In genomic region chr13:12485640-12486039, GRCm38 (mm10) we compare ENCODE assay signal across 15 mouse cellular contexts. TPM values are rescaled to one million over a fixed set of nuclear protein-coding genes. Genes with fewer than 3 reads are reported as not detected.
DNase-seq lines count a peak whose midpoint lies in the region; ATAC-seq and TF ChIP-seq lines count a peak whose summit lies in the region.
"Had no signal": no experiment of that assay in that cellular context is flagged by ENCODE, and none has a peak within 500 bp of the region (broad histone marks: within the 10 kb centered on the region; RNA-seq: fewer than 3 reads in every experiment).

No protein-coding gene starts in this region.

- H3K4me1 ChIP-seq in kidney, embryonic 16.5 days (ENCODE audit: insufficient read depth, low read length) = no peaks in the 10 kb centered on the region
- no peaks in the 10 kb centered on the region for H3K4me1 ChIP-seq in kidney, embryonic 14.5 days (ENCODE audit: control insufficient read depth, insufficient read depth, low read length)
- no peaks in the 10 kb centered on the region for H3K4me1 ChIP-seq in stomach, embryonic 15.5 days
- H3K4me1 ChIP-seq: heart, embryonic 13.5 days; lung, embryonic 15.5 days had no signal

- DNase-seq in brain, embryonic 14.5 days (ENCODE audit: low read depth) = peak; percentile 5
- DNase-seq in forelimb bud, embryonic 11.5 days (ENCODE audit: low read depth, low spot score) = peak; percentile 26
- DNase-seq in embryo, embryonic 10.5 days (ENCODE audit: low spot score) = no peak
- DNase-seq: cerebellum, postnatal 14 days; gastrocnemius, adult 2 months; kidney, postnatal 25 days; retina, postnatal 1 day had no signal

- no peaks in the 10 kb centered on the region for H3K36me3 ChIP-seq in kidney, embryonic 16.5 days (ENCODE audit: insufficient read depth, low read length)
- no peaks in the 10 kb centered on the region for H3K36me3 ChIP-seq in kidney, embryonic 14.5 days (ENCODE audit: control insufficient read depth, insufficient read depth, low read length)
- no peaks in the 10 kb centered on the region for H3K36me3 ChIP-seq in stomach, embryonic 15.5 days
- H3K36me3 ChIP-seq: heart, embryonic 13.5 days; lung, embryonic 15.5 days had no signal

- no peak for TF ChIP-seq POLR2A in brain, embryonic 14.5 days (IDR thresholded peaks at IDR 0.05; ENCODE audit: borderline replicate concordance, extremely low read depth, insufficient read depth, insufficient read length, poor library complexity, severe bottlenecking)

- H3K4me3 ChIP-seq in kidney, embryonic 16.5 days (ENCODE audit: low read length) = no peak overlapping the region
- H3K4me3 ChIP-seq in kidney, embryonic 14.5 days (ENCODE audit: low read length) = no peak overlapping the region
- no peak overlapping the region for H3K4me3 ChIP-seq in stomach, embryonic 15.5 days (replicated peaks)
- H3K4me3 ChIP-seq: erythroblast, embryonic 14.5 days; gastrocnemius, adult 2 months; heart, embryonic 13.5 days; lung, embryonic 15.5 days had no signal

- no peak overlapping the region for H3K27ac ChIP-seq in kidney, embryonic 16.5 days (ENCODE audit: low read length)
- no peak overlapping the region for H3K27ac ChIP-seq in kidney, embryonic 14.5 days (ENCODE audit: low read depth, low read length)
- H3K27ac ChIP-seq in stomach, embryonic 15.5 days = peak overlapping the region; percentile 6; the same call in 1 of the 2 replicates
- H3K27ac ChIP-seq: gastrocnemius, adult 2 months; heart, embryonic 13.5 days; hindbrain, embryonic 14.5 days; lung, embryonic 15.5 days had no signal

- WGBS in kidney, embryonic 16.5 days = 65% methylated on average over 7 of the region's 7 CpGs
- WGBS in kidney, embryonic 14.5 days = 77% methylated on average over 7 of the region's 7 CpGs
- WGBS in stomach, embryonic 15.5 days = 67% methylated on average over 7 of the region's 7 CpGs

- H3K4me2 ChIP-seq in kidney, embryonic 16.5 days (replicated peaks; ENCODE audit: low read depth, low read length) = no peak overlapping the region
- H3K4me2 ChIP-seq in kidney, embryonic 14.5 days (replicated peaks; ENCODE audit: low read depth, low read length) = no peak overlapping the region
- H3K4me2 ChIP-seq in stomach, embryonic 15.5 days = no peak overlapping the region
- H3K4me2 ChIP-seq: heart, embryonic 13.5 days; hindbrain, embryonic 14.5 days; lung, embryonic 15.5 days had no signal

- no peak overlapping the region for H3K9ac ChIP-seq in kidney, embryonic 16.5 days (replicated peaks; ENCODE audit: low read length)
- H3K9ac ChIP-seq in kidney, embryonic 14.5 days (ENCODE audit: low read depth, low read length) = no peak overlapping the region
- no peak overlapping the region for H3K9ac ChIP-seq in stomach, embryonic 15.5 days
- H3K9ac ChIP-seq: heart, embryonic 13.5 days; hindbrain, embryonic 14.5 days; lung, embryonic 15.5 days had no signal

- peak; percentile 49; the same call in 1 of the 2 replicates for ATAC-seq in kidney, embryonic 16.5 days (ENCODE audit: low FRiP score, low TSS enrichment)
- ATAC-seq in kidney, embryonic 14.5 days (ENCODE audit: low FRiP score, low TSS enrichment) = no peak
- peak; percentile 81 for ATAC-seq in stomach, embryonic 15.5 days (ENCODE audit: insufficient read depth, low FRiP score, low read depth)
- ATAC-seq in inflammation-experienced regulatory T-cells, adult 6 months = no peak

- H3K27me3 ChIP-seq in kidney, embryonic 16.5 days (ENCODE audit: insufficient read depth, low read length) = no peaks in the 10 kb centered on the region
- no peaks in the 10 kb centered on the region for H3K27me3 ChIP-seq in kidney, embryonic 14.5 days (ENCODE audit: control insufficient read depth, insufficient read depth, low read length)
- H3K27me3 ChIP-seq in stomach, embryonic 15.5 days (replicated peaks) = no peaks in the 10 kb centered on the region
- H3K27me3 ChIP-seq: heart, embryonic 13.5 days; lung, embryonic 15.5 days had no signal

- TF ChIP-seq CTCF in brain, embryonic 14.5 days (IDR thresholded peaks at IDR 0.05; ENCODE audit: borderline replicate concordance, extremely low read depth, insufficient read depth, insufficient read length) = no peak

- no peaks in the 10 kb centered on the region for H3K9me3 ChIP-seq in kidney, embryonic 16.5 days (ENCODE audit: low read length)
- H3K9me3 ChIP-seq in kidney, embryonic 14.5 days (ENCODE audit: control insufficient read depth, low read length) = no peaks in the 10 kb centered on the region
- no peaks in the 10 kb centered on the region for H3K9me3 ChIP-seq in stomach, embryonic 15.5 days
- H3K9me3 ChIP-seq: heart, embryonic 13.5 days; lung, embryonic 15.5 days had no signal

RNA-seq across cellular contexts. Expression of gene Lgals8, which starts 20.9 kb away (rescaled TPM):
- 24.8 and 26.5 TPM in 2 replicates for polyA plus RNA-seq in kidney, embryonic 16.5 days (2015; fragmentation: Nextera tagmentation; extraction: Ambion mirVana)
- polyA plus RNA-seq in kidney, embryonic 14.5 days (2014; fragmentation: Nextera tagmentation; extraction: Ambion mirVana) = 12.3 and 19.2 TPM in 2 replicates
- 20.0 and 22.7 TPM in 2 replicates for polyA plus RNA-seq in brain, embryonic 14.5 days (2012; rRNA removed)
- 26.8 and 28.5 TPM in 2 replicates for polyA plus RNA-seq in stomach, embryonic 15.5 days (2015; fragmentation: Nextera tagmentation; extraction: Ambion mirVana)
- 100 to 1,000 TPM in 2 of 3 experiments, 10 to 100 TPM in 1; 93.5 to 129 (median 100) TPM for polyA plus RNA-seq in inflammation-experienced regulatory T-cells, adult 6 months (2017; shearing (Covaris generic))

RNA-seq across cellular contexts. Expression of gene Edaradd, which starts 34.6 kb away (rescaled TPM):
- 2.6 and 2.7 TPM in 2 replicates for polyA plus RNA-seq in kidney, embryonic 16.5 days (2015; fragmentation: Nextera tagmentation; extraction: Ambion mirVana)
- polyA plus RNA-seq in kidney, embryonic 14.5 days (2014; fragmentation: Nextera tagmentation; extraction: Ambion mirVana) = 1.7 and 2.4 TPM in 2 replicates
- 0.69 and 0.98 TPM in 2 replicates for polyA plus RNA-seq in brain, embryonic 14.5 days (2012; rRNA removed)
- polyA plus RNA-seq in stomach, embryonic 15.5 days (2015; fragmentation: Nextera tagmentation; extraction: Ambion mirVana) = 5.7 and 6.1 TPM in 2 replicates
- 1 to 10 TPM in 2 of 3 experiments, under 1 TPM in 1; 0.71 to 2.1 (median 1.3) TPM for polyA plus RNA-seq in inflammation-experienced regulatory T-cells, adult 6 months (2017; shearing (Covaris generic))
- polyA plus RNA-seq: erythroblast, embryonic 14.5 days had no signal

Comparison
In these comparisons a context has a peak if more than half of its experiments do, and no peak if none do; other contexts are left out.
1. ATAC-seq: peak in kidney, embryonic 16.5 days (single experiment) and stomach, embryonic 15.5 days (single experiment); none in kidney, embryonic 14.5 days (single experiment) and inflammation-experienced regulatory T-cells, adult 6 months (single experiment).